Mouse (Mus musculus): ENCODE measurements around the gene Lypd5.

GRCm38 (mm10) chr7:24333304-24333986 is 15.6 kb upstream of the Lypd5 start, which contains the start of gene Tescl:
- no peak for TF ChIP-seq CTCF (IDR thresholded peaks at IDR 0.05; ENCODE audit: low read depth, low read length)
- TF ChIP-seq POLR2A (IDR thresholded peaks at IDR 0.05; ENCODE audit: extremely low read depth, insufficient read depth, low read length): no peak
